Mouse (Mus musculus) spleen, adult 2 months (tissue): ENCODE data around the gene Pknox2.

Experiments
- CTCF ChIP-seq: fragments of 200-500 bp; IDR thresholded peaks from 2 replicates; pipeline ENCODE4 v1.5.1; 2011; ENCODE audit warnings: mild to moderate bottlenecking, inconsistent platforms; ENCODE audit not compliant: insufficient read depth, insufficient read length, insufficient replicate concordance; ENCODE audit errors: extremely low read depth
- POLR2A ChIP-seq: fragments of 200-500 bp; IDR thresholded peaks from 2 replicates; pipeline ENCODE4 v1.6.1; 2011; ENCODE audit warnings: low read depth, low read length, inconsistent platforms

GRCm38 (mm10) chr9:37178911-37179310 lies 31.7 kb upstream of the Pknox2 start:
- no peak for TF ChIP-seq CTCF
- no peak for TF ChIP-seq POLR2A
